Mouse (Mus musculus) heart, postnatal 4 days (tissue): ENCODE measurements around the gene Atmin. TPM values are rescaled to one million over a fixed set of nuclear protein-coding genes. Genes with fewer than 3 reads are reported as not detected.

ENCODE experiments used
- DNase-seq: peaks from one replicate; pipeline ENCODE4 v3.0.0; 2021
- total RNA-seq, 2 experiments: library from RNA; stranded (reverse); gene quantifications; 2 replicates each; pipeline ENCODE4 v1.2.3; 2021

The Atmin gene
- total RNA-seq = 10 to 100 TPM; 17.7 to 18.3 TPM

DNA sequence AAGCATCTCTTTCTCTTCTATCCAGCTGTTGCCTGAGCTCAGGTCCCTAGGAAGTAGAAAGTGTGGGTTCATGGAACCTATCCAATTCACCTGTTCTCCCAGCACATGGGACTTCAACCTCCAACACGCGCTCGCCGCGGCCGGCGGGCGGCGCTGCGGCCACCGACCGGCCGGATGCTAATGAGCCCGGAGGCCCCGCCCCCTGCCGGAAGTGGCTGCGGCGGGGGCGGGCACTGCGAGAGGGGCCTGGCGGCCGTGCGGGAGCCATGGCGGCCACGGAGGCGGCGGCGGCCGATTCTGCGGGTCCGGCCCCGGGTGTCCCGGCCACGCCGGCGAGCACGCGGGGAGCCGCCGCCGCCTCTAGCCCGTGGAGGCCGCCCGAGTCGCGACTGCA, at the start of gene Atmin:
Gene Atmin, plus strand, starts transcription at position 233 of the 394 bp plus-strand sequence.
- DNase-seq = peak; percentile 92

GRCm38 (mm10) chr8:116893938-116894337, 49.3 kb upstream of the Atmin start:
- DNase-seq = no peak

GRCm38 (mm10) chr8:116895521-116895920, 47.7 kb upstream of the Atmin start:
- DNase-seq = no peak

GRCm38 (mm10) chr8:116904736-116905135, 38.5 kb upstream of the Atmin start:
- no peak for DNase-seq

DNA sequence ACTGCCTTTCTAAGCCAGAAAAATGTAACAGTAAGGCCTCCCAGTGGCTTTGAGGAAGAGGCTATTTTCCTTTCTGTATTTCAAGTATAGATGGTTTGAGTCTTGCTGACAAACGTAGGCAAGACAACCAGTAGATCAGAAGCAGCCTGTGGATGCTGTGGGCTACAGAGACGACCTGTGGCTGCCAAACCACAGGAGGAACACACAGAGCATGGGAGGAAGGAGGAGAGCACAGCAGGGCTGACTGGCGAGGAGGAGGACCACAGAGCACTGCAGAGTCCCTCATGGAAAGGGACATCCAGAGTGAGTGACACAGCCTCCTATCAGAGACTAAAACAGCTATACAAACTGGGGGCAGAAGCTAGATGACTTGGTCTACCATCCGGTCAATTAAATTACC, 37.9 kb upstream of the Atmin start:
- DNase-seq = no peak

GRCm38 (mm10) chr8:116905836-116906235, 37.4 kb upstream of the Atmin start:
- DNase-seq = no peak

DNA sequence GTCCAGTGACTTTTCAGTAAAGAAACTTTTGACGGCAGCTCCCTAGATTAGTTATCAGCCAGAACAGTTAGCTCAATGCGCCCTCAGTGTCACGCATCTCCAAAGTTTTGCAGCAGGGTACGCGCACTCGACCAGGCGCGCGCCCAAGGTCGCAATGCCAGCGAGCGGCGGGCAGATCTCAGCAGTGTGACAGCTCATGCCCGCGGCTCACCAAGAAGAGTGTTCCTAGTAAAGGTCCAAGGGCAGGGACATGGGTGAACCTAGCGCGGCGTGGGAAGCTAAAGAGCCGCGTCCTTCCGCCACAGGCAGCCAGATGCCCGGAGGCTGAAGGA, 22.2 kb upstream of the Atmin start:
- no peak for DNase-seq

DNA sequence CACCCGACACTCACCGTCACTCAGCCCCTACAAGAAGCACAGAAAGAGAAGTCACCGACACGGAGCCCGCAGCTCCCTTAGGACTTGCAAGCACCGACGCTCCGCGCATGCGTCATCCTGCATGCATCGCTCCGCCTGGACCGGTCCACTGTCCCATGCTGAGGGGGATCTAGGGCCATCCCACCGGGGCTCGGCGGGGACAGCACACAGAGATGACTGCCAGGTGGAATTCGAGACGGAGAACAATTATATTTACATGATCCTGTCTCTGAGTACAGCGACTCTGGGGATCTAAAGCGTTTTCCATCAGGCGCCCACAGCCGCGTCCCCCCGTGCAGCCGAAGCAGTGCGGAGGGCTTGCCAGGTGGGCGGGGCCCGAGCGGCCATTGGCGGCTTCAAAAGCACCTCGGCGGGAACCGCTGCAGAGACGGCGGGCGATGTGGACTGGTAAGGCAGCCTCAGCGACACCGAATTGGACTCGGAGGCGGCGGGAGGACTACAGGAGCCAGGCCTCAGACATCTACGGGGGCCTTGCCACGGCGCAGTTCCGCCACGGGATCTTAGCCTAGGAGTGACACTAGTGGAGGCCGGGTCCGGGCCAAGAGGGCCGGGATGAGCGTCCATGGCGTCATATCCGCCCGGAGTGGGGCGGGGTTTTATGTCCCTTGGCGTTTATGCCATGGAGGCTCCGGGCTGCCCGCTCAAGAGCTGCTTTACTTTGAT, 21.7 kb upstream of the Atmin start, which contains the start of the genes Cmc2 and Cenpn:
Gene Cmc2, minus strand, starts transcription at position 119 of the 723 bp plus-strand sequence.
Gene Cenpn, plus strand, starts transcription at position 394 of the 723 bp plus-strand sequence.
- DNase-seq = peak; percentile 94

GRCm38 (mm10) chr8:116922060-116922757, 21.0 kb upstream of the Atmin start:
- no peak for DNase-seq

DNA sequence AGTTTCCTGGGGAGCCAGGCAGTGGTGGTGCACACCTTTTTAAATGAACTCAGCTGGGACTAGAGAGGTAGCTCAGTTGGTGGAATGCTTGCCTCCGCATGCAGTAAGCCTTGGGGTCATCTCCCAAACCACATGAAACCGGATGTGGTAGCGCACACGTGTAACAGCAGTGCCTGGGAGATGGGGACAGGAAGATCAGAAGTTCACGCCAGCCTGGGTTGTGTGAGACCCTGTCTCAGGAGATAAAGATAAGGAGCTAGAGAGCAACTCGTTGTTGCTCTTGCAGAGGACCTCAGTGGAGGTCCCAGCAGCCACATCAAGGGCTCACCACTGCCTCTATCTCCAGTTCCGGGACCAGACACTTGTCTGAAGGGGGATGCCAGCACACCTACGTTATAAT, 19.7 kb upstream of the Atmin start:
- DNase-seq = no peak

DNA sequence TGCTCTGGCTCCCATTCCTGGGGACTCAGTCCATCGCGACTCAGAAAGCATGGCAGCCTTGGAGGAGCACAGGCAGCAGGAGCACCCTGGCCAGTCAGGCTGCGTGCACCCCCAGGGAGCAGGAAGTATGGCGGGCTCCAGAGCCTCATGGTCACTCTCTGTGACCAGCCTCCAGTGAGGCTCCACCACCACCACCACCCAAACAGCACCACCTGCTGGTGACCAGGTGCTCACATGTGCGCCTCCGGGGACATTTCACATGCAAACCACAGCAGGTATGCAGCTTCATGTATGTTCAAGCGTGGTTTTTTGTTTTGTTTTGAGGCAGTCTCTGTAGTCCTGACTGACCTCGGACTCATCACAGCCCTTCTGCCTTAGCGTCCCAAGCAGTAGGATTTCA, 15.3 kb upstream of the Atmin start:
- peak; percentile 52 for DNase-seq

DNA sequence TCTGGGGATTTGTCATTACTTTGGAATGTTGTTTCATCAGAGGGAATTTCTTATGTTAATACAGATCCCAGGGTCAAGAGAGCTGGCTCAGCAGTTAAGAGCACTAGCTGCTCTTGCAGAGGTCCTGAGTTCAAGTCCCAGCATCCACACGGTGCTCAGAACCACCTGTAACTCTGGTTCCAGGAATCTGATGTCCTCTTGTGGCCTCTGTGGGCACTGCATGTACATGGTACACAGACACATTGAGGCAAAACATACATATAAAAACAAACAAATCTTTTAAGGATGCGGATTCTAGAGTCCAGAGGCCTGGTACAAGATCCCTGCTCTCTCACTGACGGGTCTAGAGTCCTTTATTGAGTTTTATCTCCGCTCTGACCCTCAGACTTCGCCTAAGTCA, 14.6 kb upstream of the Atmin start:
- DNase-seq = no peak

DNA sequence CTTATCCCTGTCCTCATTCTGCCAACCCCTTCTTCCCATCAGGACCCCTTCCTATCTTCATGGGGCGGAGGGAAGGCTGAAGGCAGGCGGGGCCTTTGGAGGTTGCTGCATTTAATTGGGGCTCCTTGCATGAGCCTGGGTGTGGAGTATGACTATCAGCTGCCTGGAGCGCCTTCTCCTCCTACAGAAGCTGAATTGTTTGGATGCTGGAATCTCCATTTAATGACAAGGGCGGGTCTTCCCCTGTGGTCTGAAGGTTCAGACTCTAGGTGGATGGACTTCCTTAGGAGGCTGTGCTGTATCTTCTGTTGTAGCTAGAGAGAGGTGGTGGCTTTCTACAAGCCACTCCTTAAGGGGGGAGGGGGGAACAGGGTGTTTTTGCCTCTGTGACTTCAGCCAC, 8.2 kb upstream of the Atmin start:
- DNase-seq = no peak

DNA sequence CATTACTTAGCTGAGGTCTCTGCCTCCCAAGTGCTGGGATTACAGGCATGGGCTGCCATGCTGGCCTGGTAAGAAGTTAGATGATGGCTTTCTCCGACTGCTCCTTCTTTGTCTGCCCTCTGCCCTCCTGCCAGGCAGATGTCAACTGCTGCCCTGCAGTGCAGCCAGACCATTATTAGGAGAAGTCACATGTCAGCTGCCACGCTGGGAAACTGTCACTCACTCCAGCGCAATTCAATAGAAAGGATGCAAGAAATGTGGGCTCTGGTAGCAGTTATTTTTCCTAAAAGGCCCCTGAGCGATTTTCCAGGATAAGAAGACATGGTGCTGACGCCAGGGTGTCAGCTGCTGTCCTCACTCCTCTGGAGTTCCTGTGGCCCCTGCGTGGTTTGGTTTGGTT, 7.7 kb upstream of the Atmin start:
- DNase-seq = no peak

DNA sequence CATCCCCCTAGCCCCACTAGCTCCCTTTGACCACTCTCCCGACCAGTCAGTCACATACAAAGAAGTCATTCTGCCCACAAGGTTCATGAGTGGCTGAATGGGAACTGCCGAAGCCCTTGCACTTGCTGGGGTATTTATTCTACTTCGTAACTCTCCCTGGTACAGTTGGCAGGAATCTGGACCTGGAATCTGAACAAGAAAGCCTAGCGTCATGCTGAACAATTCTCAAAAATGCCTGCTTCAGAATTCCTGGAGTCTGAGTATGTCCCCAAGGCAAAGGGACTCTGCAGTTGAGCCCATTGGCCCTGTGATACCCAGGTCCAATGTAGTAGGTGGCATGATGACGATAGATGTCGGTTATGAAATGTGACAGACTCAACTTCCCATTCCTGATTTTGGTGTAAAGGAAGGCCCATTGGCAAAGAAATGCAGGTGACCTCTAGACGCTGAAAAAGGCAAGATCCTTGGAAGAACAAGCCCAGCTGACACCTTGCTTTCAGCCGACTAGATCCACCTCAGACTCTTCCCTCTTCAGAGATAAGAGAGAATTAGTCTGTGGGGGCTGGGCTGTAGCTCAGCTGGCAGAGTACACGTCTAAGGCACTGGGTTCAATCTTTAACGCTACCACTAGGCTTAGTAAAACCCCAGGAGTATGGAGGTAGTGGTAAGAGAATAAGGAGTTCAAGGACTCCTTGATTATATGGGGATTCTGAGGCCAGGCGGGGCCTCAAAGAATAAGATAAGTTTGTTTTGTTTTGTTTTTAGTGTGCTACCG, 722 bp upstream of the Atmin start:
- DNase-seq = no peak

DNA sequence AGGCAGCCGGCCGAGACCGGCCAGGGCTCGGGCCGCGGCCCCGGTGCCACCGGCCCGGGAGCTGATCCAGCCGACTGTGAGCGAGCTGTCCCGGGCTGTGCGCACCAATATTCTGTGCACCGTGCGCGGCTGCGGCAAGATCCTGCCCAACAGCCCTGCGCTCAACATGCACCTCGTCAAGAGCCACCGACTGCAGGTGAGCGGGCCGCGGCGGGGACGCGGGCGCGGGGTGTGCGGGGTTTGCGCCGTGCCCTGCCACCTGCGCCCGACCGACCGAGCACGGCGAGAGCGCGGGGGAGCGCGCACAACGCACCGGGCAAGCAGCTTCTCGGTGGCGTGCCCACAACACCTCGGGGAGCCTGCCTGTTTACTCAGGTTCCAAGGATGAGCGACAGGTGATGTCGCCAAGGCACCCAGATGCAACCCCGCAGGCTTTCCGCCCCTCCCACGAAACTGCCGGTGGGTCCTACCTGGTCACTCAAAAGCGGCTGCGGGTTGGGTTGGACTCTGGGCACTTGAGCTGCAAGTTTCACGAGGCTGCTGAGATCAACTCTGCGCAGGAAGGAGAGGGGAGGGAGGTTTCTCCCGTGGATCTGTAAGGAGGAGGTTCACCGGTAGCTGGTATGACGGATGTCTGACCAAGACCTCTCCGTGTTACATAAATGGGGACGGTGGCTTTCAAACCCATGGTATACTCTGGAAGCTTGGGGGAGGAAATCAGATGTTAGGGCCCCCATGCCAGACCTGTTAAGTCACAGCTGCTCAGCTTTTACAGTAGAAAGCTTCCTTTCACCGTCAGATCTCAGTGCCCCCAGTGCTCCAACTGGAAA, 577 bp downstream of the Atmin start:
- DNase-seq = peak; percentile 34

DNA sequence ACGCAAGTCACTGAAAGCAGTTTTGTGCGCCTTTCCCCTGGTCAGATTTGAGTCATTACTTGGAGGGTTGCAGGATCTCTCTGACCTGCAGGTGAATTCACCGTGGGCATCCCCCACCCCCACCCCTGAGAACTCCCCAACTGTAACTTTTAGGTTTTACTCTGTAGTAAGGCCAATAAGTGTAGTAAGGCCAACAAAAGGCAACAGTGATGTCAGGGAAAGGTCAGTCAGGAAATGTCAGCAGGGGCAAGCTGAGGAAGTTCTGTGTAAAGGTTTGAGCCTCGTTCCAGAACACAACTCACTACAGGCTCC, 1.1 kb downstream of the Atmin start:
- no peak for DNase-seq

DNA sequence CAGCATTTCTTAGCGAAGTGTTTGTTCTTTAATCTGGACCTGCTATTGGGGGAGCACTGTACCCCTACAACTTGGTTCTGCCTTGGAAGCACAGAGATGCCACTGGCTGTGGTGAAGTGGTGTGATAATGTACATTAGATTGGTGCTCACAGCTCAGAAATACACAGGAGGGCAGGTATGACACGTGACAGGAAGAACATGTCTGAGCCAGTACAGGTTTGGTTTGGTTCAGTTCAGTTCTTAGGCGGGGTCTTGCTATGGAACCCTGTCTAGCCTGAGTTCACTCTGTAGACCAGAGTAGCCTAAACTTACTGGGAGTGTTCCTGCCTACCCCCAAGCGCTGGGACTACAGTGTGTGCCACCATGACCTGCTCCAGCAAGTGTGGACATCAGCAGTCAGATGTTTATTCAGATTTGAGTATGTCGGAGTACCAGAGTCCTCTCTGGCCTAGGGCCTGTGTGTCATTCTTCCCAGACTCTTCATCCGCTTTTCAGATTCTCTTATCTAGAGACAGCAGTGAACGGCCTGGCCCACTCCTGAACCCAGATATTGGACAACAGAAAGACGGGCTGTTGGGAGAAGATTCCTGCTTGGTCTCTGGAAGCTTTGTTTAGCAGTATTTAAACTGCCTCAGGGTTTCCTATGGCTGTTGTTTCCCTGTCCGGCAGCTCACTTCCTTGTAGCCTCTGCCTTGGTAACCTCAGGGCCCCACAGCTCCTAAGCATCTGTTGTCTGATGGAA, 2.1 kb downstream of the Atmin start:
- DNase-seq = no peak

GRCm38 (mm10) chr8:116946268-116946838, 3.2 kb downstream of the Atmin start:
- peak; percentile 67 for DNase-seq

DNA sequence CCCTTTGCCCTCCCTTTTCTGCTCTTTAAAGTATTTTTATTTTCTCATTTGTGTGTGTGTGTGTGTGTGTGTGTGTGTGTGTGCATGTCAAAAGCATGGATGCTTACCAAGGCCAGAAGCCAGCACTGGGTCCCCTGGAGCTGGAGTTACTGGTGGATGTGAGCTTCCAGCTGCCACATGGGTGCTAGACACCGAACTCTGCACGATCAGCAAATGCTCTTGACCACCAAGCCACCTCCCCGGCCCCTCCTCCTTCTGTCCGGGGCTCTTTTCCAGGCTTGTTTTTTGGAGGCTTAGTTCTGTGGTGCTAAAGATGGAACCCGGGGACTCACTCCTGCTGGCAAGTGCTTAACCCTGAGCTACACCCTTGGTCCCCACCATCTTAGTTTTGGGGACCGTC, 3.7 kb downstream of the Atmin start:
- DNase-seq = peak; percentile 15

DNA sequence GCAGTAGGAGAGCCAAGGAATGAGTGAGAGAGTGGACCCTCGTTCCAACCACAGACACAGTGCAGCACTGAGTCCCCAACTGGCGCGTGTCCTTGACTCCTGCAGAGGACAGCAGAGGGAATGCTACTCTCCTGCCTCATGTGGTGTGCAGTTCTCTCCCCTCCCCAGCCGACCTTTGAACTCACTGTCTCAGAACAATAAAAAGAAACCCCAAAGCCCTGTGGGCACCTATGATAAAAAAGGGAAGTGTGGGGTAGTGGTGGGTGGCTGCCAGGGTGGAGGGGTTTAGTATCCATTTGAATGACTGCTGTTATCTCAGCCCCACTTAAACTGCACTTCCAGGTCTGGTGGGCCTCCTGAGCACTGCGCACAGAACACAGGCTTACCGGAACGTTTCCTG, 4.4 kb downstream of the Atmin start:
- DNase-seq = no peak

DNA sequence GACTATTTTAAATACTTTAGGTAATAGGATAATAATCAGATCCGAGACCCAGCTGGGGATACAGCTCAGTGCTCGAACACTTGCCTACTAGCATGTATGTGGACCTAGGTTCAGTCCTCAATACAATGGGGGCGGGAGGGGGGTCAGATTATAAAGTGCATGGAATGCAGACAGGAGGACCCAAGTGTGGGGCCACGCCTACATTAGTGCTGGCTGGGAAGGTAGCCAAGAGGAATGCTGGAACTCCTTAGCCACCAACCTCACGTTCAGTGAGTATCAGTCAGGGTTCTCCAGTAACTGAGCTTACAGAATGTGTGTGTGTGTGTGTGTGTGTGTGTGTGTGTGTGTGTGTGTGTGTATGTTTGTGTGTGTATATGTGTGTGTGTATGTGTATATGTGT, 8.2 kb downstream of the Atmin start:
- DNase-seq = peak; percentile 45
